Mouse (Mus musculus) spleen, adult 2 months (tissue): Measurements from ENCODE around the gene Itpr3.

Experiments
- CTCF ChIP-seq: fragments of 200-500 bp; IDR thresholded peaks from 2 replicates; pipeline ENCODE4 v1.5.1; 2011; ENCODE audit warnings: mild to moderate bottlenecking, inconsistent platforms; ENCODE audit not compliant: insufficient read depth, insufficient read length, insufficient replicate concordance; ENCODE audit errors: extremely low read depth
- POLR2A ChIP-seq: fragments of 200-500 bp; IDR thresholded peaks from 2 replicates; pipeline ENCODE4 v1.6.1; 2011; ENCODE audit warnings: low read depth, low read length, inconsistent platforms

DNA sequence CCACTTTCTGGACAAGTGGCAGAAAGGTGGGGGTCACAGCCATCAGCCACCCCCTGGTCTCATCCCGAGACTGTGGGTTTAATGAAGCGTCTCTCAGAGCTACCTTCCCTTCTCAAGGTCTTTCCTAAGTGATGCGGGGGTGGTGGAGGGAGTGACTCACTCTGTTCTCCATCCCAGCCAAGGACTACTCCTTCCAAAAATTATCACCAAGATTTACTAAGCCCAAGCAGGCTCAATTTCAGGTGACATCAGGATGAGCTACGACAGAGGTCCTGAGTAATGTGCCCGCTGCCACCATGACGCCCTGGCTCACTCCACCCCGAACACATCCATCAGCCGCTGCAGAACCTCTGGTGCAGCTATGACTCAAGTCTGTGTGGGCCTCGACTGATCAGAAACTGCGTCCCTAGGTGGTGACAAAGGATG lies 74.1 kb downstream of the Itpr3 start:
- TF ChIP-seq CTCF = no peak
- TF ChIP-seq POLR2A = no peak
